Mouse (Mus musculus): ENCODE results near the gene Arhgap22. TPM values are rescaled to one million over a fixed set of nuclear protein-coding genes. Genes with fewer than 3 reads are reported as not detected.

Gene Arhgap22
- total RNA-seq, 2 experiments from 2014 or later, result 1.5 to 2.1 TPM

DNA sequence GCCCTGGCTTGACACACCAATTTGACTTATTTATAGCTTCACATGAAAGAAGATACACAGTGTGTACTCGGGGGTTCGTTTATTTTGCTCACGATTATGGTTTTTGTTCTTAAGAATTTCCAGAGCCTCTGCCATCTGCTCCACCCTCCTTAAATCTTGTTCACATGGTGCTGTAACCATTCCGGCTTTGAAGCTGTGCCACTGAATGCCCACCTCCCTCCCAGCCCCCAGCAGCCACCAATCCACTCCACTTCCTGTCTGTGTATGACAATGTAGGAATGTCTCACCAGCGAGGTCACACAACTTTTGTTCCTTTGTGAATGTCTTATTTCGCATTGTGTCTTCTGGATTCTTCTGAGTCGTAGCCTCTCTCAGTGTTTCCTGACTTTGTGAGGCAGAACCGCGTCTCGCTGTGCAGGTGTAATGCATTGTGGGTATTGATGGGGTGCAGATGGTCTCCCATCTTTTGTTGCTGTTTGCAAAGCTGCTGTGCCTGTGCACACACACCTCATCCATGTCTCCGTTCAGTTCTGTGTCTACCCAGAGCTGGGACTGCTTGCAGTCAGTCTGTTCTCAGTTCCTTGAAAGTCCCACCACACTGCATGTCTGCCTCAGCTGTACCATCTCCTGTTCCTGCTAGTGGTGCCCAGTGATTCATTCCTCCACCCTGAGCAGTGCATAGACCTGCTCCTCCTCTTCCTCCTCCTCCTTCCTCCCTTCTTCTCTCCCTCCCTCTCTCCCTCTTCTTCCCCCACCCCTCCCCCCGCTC is 144.0 kb downstream of the Arhgap22 start:
- DNase-seq (ENCODE audit: low spot score), result no peak
- intact Hi-C loops (cut with DNase I), result no loop called here

DNA sequence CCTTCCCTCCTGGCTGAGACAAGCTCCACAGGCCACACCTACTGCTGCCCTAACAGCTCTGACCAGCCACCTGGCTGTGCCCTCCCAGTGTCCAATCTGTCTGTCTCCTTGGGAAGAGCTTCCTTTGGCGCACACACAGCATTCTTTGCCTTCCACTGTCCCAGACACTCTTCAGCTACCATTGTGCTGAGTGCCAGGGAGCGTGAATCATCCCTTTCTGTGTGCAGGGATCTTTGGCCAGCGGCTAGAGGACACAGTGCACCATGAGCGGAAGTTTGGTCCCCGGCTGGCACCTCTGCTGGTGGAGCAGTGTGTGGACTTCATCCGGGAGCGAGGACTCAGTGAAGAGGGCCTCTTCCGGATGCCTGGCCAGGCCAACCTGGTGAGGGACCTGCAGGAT is 145.1 kb downstream of the Arhgap22 start:
- DNase-seq (ENCODE audit: low spot score), result no peak
- intact Hi-C loops (cut with DNase I), result no loop called here

DNA sequence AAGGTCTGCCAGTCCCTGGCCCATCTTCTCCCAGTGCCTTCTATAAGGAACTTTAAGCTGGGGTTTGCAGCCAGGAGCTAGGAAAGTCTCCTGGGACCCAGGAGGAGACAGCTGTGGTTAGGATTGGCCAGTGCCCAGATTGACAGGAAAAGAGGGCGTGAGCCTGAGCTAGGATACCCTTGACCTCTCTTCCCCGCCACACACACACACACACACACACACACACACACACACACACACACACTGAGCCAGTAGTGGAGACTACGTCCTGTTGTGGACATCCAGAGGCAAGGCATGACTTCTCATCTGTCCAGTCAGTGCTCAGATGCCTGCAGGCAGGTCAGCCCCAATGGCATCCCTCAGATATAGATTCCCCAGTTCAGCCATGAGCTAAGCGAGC is 147.7 kb downstream of the Arhgap22 start:
- intact Hi-C loops (cut with DNase I), result no loop called here
- no peak for DNase-seq (ENCODE audit: low spot score)

DNA sequence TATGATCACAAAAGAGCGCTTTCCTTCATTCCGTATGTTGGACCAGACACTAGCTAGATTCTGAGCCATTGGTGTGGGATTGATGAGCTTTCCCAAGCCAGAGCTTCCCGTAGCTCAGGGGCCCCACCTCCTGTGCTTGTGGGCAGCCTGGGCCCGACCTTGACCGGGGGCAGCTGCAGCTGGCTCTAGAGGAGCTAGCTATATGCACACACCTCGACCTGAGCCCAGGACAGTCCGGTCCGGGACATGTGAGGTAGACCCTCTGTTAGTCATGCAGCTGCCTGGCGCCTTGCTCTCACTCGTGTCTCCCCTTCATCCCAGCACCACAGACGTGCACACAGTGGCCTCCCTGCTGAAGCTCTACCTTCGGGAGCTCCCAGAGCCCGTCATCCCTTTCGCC is 148.3 kb downstream of the Arhgap22 start:
- no peak for DNase-seq (ENCODE audit: low spot score)

DNA sequence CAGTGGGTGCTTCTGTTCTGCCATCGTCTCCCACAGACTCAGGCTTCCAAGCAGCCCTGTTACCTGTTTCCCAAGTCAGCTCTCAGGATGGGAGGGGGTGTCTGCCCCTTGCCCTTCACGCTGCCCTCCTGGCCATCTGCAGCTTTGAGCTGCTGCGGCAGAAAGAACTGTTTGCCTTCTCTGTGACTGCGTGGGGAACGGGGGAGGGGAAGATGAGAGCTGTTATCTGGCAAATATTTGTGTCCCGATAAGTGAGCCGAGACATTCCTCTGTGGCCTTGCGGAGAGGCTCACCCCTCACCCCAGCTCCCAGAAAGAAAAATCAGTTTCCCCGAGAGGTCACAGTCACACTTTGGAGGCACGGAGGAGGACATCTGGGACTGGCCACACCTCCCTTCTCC is 149.0 kb downstream of the Arhgap22 start:
- intact Hi-C loops (cut with DNase I), result no loop called here
- no peak for DNase-seq (ENCODE audit: low spot score)

More for the DNA sequence above, 148.3 kb downstream of the Arhgap22 start:
- intact Hi-C loops (cut with DNase I), result no loop called here

DNA sequence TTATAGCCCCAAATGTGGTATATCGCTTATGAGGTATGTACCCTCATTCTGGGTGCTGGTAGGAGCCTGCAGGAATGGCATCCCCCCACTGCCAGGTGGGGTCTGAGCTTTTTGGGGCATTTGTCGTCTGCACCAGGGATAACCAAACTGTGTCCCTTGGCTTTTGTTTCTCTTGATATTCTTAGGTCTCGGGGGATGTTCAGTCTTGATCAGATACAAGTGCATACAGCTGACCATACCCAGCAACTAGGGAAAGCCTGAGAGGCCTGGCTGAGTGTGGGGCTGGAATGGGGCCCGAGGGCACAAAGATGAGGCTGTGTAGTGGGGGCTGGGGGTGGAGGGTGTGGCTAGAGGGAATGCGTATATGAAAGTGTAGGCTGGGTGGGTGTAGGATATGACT is 149.8 kb downstream of the Arhgap22 start:
- intact Hi-C loops (cut with DNase I), result no loop called here

DNA sequence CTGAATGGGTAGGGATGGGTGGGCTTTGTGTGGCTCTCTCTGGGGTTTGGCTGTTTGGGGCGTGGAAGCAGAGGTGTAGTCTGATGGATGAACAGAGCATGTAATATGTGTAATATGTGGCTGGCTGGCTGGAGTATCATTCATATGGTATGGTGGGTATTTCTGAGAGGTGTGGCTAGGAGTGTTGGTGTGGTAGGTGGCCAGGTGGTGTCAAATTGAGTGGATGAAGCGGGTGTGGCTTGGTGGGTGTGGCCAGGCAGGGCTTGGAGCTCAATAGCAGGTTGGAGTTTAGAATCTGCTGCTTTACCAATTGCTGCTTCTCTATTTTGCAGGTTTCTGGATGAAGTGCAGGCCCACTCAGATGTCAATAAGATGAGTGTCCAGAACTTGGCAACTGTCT is 150.2 kb downstream of the Arhgap22 start:
- DNase-seq (ENCODE audit: low spot score), result no peak
- intact Hi-C loops (cut with DNase I), result no loop called here

More for the DNA sequence above, 149.8 kb downstream of the Arhgap22 start:
- no peak for DNase-seq (ENCODE audit: low spot score)

DNA sequence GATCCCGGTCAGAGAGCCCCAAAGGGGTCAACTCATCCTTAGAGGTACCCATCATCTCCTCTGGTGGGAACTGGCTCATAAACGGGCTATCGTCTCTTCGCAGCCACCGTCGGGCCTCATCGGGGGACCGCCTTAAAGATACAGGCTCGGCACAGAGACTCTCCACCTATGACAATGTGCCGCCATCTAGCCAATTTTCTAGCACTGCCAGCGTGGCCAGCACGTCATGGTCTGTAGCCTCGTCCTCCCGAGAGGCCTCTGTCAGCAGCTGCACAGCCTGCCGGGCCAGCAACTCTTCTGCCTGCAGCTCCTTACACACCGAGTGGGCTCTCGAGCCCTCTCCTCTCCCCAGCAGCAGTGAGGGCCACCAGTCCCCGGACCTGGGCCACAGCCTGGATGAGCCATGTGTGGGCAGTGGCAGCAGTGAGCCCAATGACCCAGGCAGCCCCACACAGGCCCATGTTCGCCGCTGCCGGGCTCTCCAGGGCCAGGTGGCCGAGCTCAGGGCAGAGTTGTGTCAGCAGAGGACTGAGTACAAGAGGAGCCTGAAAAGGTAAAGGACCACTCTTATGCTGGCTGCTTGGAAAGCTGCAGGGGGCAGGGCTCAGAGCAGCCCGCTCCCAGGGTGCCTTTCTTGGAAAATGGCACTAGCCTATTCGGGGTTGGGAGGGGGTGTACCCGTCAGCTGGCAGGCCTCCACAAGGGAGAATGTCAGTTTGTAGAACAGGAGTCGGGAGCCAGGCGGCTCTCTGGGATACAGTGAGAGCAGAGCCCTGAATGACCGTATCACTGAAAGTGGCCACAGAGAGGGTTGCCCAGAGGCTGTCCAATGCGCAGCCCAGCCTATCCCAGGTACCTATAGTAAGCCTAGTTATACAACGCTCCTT is 153.3 kb downstream of the Arhgap22 start:
- intact Hi-C loops (cut with DNase I), result no loop called here

DNA sequence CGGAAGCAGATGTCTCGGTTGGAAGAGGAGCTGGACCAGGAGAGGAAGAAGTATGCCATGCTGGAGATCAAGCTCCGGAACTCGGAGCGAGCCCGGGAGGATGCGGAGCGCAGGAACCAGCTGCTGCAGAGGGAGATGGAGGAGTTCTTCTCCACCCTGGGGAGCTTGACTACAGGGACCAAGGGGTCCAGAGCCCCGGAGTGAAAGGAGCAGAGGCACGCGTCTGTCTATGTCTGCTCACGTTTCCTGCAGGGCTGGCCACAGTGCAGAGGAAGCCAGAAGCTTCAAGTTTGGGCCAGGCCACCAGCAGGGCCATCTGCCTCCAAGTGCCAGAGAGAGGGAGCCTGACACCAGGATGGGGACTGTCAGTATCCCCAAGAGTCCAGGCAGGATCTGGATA is 155.5 kb downstream of the Arhgap22 start:
- intact Hi-C loops (cut with DNase I), result no loop called here
- no peak for DNase-seq (ENCODE audit: low spot score)

More for the DNA sequence above, 153.3 kb downstream of the Arhgap22 start:
- DNase-seq (ENCODE audit: low spot score), result no peak

DNA sequence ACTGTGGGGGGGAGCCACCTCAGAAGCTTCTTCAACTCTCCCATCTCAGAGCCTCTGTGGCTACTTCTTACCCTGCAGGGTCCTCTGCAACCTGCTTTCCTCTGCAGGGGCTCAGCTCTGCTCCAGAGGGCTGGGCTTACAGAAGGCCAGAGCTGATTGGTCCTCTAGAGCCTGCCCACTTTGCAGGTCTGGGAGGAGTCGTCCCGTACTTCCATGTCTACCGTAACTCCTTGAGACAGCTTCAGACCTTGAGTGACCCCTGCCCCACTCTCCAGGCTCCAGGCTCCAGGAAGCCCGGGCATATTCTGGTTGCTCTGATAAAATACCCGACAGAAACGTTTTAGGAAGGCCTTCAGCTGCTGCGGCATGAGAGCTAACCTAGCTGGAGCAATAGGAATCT is 156.2 kb downstream of the Arhgap22 start:
- DNase-seq (ENCODE audit: low spot score), result no peak

DNA sequence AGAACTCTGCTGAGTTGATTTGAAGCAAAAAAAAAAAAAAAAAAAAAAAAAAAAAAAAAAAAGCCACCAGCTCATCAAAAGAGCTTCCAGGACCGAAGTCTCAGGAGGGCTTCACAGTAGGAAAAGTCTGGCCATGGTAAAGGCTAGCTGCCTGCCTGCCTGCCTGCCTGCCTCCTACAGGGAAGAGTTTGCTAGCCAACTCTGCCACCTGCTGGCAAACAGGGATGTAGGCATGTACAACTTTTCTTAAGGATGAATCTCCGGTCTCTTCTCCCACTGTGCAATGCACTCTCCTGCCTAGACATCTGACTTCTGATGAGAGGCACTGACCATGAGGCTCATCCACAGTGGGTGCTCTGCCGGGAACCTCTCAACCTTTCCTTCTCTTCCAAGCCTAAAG is 157.4 kb downstream of the Arhgap22 start:
- no peak for DNase-seq (ENCODE audit: low spot score)
- intact Hi-C loops (cut with DNase I), result loop anchor here (2.0 to 5.0 kb wide), 2 partner anchors 54 to 159 kb away; partner anchors contain the start of gene Arhgap22

More for the DNA sequence above, 156.2 kb downstream of the Arhgap22 start:
- intact Hi-C loops (cut with DNase I), result loop anchor here (2.0 to 5.0 kb wide), 2 partner anchors 53 to 158 kb away; partner anchors contain the start of gene Arhgap22

DNA sequence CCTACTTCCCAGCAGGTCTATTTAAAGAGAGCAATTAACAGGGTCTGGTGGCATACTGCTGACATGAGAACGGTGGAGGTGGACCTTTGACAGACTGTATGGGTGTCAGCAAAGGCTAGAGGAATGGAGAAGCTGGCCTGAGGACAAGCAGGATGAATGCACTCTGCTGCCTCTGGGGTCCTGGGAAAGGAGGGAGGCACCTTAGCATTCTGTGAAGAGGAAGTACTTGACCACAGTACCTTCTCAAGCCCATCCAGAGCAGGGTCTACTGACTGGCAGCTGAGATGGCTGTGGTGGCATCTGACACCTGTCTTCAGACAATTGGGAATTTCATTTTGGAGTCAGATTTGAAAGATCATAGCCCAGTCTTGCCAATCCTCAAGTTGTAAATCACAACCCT is 159.4 kb downstream of the Arhgap22 start:
- intact Hi-C loops (cut with DNase I), result loop anchor here (5.0 kb wide), 1 partner anchor 161 kb away; the partner anchor contains the start of gene Arhgap22
- DNase-seq (ENCODE audit: low spot score), result no peak

DNA sequence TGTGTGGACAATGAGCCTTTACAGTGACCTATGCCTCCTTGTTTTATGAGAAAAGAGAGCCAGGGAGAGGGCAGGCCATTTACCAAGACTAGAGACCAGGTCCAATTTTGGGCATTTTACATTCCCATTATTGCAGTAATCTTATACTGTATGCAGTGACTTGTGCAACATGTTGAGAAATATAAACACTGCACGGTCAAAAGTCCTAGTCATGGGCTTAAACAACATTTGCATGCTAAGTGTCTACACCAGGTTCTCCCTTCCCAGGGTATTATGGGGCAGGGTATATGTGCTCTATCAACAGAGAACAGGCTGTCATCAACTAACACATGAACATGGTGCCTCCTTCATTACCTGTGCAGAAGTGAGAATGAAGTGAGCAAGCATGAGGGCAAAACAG is 160.3 kb downstream of the Arhgap22 start:
- intact Hi-C loops (cut with DNase I), result loop anchor here (5.0 kb wide), 1 partner anchor 162 kb away; the partner anchor contains the start of gene Arhgap22
- DNase-seq (ENCODE audit: low spot score), result no peak

DNA sequence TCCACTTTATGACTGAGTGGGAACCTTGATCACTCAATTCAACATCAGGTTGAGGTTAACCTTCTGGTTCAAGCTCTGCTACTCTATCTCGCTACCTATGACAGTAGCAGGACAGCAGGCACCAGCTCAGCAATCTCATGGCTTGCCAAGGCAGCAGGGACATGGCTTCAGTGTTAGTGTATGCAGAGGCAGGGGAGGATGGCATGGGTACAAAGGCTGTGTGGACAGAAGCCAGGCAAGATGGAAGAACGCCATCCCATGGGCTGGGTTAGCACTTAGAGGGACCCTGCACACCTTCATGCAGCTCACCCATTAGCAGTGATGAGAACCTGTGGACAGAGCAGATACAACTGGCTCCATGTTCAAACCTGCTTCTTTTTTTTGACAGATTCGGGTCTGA is 163.4 kb downstream of the Arhgap22 start:
- intact Hi-C loops (cut with DNase I), result no loop called here
- DNase-seq (ENCODE audit: low spot score), result no peak

DNA sequence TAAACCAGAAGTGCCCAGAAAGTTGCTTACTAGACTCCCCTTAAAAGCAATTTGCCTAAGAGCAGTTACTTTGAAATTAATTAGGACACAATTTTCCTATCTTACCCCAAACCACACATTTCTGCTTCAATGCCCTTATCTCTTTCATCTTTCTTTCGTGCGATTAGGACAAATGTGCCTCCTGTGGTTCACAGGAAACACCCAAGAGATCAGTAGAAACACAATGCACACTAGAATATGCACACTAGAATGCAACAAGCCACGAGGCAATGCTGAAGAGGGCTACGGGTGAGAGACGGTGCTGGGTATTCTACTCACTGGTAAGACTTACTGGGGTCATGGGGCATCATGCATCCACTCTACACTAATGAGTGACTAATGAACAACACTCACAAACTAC is 164.9 kb downstream of the Arhgap22 start:
- no peak for DNase-seq (ENCODE audit: low spot score)
- intact Hi-C loops (cut with DNase I), result no loop called here

DNA sequence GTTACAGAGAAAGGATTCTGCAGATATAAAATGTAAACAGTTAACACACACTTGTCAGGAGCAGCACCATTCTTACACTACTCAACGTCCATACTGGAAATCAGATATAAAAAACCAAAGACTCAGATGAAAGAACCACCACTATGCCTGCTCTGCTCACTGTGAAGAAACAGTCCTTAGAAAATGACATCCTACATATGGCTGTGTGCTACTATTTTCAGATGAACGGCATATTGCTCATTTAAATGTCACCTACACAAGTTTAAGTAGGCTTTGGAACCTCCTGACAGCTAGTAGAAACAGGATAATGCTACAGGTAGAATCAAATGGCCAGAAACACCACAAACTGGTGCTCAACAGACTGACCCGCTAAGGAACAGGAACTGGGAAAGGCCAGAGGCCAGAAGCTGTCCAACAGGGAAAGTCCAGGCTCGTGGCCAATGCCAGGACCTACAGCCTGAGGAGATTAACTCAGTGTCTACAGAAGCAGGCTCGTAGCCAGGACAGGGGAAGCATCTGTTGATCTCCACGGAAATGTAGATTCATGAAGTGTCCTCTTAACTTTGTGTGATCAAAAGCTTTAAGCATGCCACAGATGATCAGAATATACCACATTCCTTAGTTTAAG is 167.1 kb downstream of the Arhgap22 start:
- DNase-seq (ENCODE audit: low spot score), result no peak
- intact Hi-C loops (cut with DNase I), result no loop called here

DNA sequence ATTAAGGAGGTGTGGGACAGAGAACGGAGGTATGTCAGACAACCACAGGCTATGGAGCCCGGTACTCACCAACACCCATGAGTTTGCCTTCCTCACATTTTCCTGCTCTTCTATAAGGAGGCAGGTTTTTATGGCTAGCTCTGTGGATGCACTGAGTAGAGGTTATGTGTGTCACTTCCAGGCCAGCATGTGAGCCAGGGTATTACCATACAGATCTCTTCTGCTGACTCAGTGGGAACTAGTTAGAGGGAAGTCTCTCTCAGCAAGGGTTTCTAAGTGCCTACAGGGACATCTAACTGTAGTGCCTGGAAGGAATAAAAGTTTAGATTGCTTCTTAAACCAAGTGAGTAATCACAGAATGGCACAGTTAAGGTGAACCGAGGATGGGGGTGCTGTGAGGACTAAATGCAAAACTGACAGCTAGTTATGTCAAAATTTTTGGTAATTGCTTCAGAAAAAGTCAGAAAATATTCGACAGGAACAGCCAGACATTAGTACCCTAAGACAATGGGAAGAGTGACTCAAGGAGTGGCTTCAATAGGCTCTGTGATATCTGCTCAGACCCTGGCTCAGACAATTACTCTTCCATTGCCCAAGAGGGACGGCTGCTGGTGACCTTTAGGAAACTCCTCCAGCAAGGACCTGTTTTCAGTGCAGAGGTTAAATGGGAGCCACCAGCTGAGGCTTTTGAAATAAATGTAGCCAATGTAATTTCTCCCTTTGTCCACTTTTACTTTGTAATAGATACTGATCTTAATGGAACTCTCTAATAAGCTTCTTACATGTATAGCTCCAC is 184.4 kb downstream of the Arhgap22 start:
- DNase-seq (ENCODE audit: low spot score), result no peak
- intact Hi-C loops (cut with DNase I), result no loop called here

DNA sequence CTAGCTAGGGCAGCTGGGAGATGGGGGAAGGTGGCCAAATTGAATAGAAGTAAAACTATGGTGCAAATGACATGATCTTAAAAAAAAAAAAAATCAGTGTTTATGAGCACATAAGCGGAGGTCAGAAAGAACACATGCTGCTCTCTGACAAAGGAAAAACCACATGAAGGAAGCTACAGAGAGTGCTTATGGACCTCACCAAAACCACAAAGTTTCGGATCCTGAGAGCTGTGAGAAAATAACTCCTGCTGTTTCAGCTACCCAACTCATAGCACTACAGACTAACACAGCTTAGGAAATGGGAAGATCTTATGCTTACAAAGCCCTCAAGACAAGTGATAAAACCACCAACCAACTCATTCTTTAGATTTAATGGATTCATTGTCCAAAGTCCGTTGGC is 186.2 kb downstream of the Arhgap22 start:
- DNase-seq (ENCODE audit: low spot score), result no peak
- intact Hi-C loops (cut with DNase I), result no loop called here

DNA sequence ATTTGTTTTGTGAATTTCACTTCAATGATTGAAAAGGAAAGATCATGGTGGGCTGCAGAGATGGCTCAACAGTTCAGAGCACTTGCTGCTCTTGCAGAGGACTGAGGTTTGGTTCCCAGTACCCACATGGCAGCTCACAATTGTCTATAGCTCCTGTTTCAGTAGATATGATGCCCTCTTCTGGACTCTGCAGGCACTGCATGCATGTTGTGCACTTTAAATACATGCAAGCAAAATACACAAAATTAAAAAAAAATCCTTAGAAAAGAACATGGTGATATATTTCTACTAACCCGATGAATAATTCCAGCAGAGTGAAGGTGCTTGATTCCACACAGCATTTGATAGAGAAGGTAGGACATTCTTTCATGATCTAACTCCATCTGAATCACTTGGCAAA is 188.5 kb downstream of the Arhgap22 start:
- no peak for DNase-seq (ENCODE audit: low spot score)
- intact Hi-C loops (cut with DNase I), result loop anchor here (2.0 kb wide), 1 partner anchor 20 kb away; no protein-coding TSS in a partner anchor
